Comparison of ENCODE assay signal across 7 mouse cellular contexts in the genomic region with DNA sequence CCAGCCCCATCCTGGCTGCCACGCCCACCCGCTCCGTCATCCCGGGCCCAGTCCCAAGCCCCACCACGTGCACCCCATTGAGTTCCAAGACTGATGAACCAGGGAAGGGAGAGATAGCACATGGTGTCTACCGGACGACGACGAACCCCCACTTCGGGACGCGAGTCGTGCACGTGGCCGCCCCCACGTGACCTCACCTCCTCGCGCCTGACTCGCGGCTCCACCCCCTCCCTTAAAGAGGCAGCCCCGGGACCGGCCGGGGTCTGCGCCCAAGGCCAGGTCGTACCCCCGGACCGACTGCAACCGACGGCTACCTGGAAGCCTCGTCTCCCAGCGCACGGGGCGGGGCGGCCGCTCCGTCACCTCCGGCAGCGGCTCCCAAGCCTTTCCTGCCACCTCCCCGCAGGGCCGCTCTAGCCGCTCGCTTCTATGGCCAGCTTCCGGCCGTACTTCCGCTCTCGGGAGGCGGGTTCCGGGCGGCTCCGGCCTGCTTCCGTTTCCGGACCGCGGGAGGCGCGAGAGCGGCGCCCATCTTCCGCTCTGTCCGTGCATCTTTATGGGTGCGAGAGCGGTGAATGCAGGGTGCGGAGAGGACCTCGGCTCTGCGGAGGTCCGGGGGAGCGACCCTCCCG. TPM values are rescaled to one million over a fixed set of nuclear protein-coding genes. Genes with fewer than 3 reads are reported as not detected.
DNase-seq lines count a peak whose midpoint lies in the region; ATAC-seq and TF ChIP-seq lines count a peak whose summit lies in the region.

Cops7a (minus strand) TSS at position 451 of the 632 bp plus-strand sequence.

- H3K4me1 ChIP-seq in embryonic facial prominence, embryonic 12.5 days = peaks cover 8% of the 10 kb centered on the region
- 0 out of 2 replicates have a peak, but pooled peaks cover 5% of the 10 kb centered on the region for H3K4me1 ChIP-seq in kidney, adult 2 months (ENCODE audit: control insufficient read depth, insufficient read depth, low read length)
- H3K4me1 ChIP-seq in limb, embryonic 12.5 days (replicated peaks) = peaks cover 14% of the 10 kb centered on the region
- H3K4me1 ChIP-seq in midbrain, embryonic 15.5 days = peaks cover 17% of the 10 kb centered on the region
- peaks cover 7% of the 10 kb centered on the region; the same call in 1 of the 2 replicates for H3K4me1 ChIP-seq in spleen, adult 2 months (ENCODE audit: control insufficient read depth, insufficient read depth, insufficient read length)

- peaks cover 28% of the 10 kb centered on the region for H3K36me3 ChIP-seq in embryonic facial prominence, embryonic 12.5 days
- H3K36me3 ChIP-seq in kidney, adult 2 months (ENCODE audit: control insufficient read depth, insufficient read depth, low read length) = no peaks in the 10 kb centered on the region
- H3K36me3 ChIP-seq in limb, embryonic 12.5 days = peaks cover 39% of the 10 kb centered on the region
- peaks cover 11% of the 10 kb centered on the region; the same call in 1 of the 2 replicates for H3K36me3 ChIP-seq in midbrain, embryonic 15.5 days (replicated peaks)
- 0 out of 2 replicates have a peak, but pooled peaks cover 3% of the 10 kb centered on the region for H3K36me3 ChIP-seq in spleen, adult 2 months (ENCODE audit: control insufficient read depth, insufficient read depth, low read length)

- peak; percentile 36 for TF ChIP-seq POLR2A in kidney, adult 2 months (IDR thresholded peaks at IDR 0.05; ENCODE audit: low read depth, low read length)
- peak; percentile 81 for TF ChIP-seq POLR2A in spleen, adult 2 months (IDR thresholded peaks at IDR 0.05; ENCODE audit: low read depth, low read length)

- H3K4me2 ChIP-seq in embryonic facial prominence, embryonic 12.5 days (replicated peaks) = peak within 1 kb of the TSS; percentile 94
- peak within 1 kb of the TSS; percentile 92 for H3K4me2 ChIP-seq in limb, embryonic 12.5 days
- peak within 1 kb of the TSS; percentile 92 for H3K4me2 ChIP-seq in midbrain, embryonic 15.5 days

- ATAC-seq in embryonic facial prominence, embryonic 12.5 days (ENCODE audit: insufficient number of reproducible peaks, insufficient read depth, low FRiP score, low TSS enrichment) = peak; percentile 95
- peak; percentile 92 for ATAC-seq in limb, embryonic 12.5 days (ENCODE audit: insufficient number of reproducible peaks, insufficient read depth, low FRiP score, low TSS enrichment, low read depth)
- peak; percentile 97 for ATAC-seq in midbrain, embryonic 15.5 days (replicated peaks)

- DNase-seq in adrenal gland, postnatal 25 days = peak; percentile 97
- peak; percentile 98 for DNase-seq in heart, adult 18-20 months
- peak; percentile 96 for DNase-seq in kidney, adult 2 months
- peak; percentile 90 to 98 for DNase-seq in spleen, adult 2 months (ENCODE audit: low read depth in 1 of 2, low spot score in 2 of 2)

- H3K9ac ChIP-seq in embryonic facial prominence, embryonic 12.5 days = peak within 1 kb of the TSS; percentile 93
- peak within 1 kb of the TSS; percentile 89 for H3K9ac ChIP-seq in limb, embryonic 12.5 days (replicated peaks)
- H3K9ac ChIP-seq in midbrain, embryonic 15.5 days = peak within 1 kb of the TSS; percentile 84

- H3K4me3 ChIP-seq in embryonic facial prominence, embryonic 12.5 days = peak within 1 kb of the TSS; percentile 73
- peak within 1 kb of the TSS; percentile 100 for H3K4me3 ChIP-seq in kidney, adult 2 months (ENCODE audit: insufficient read depth, low read depth, low read length)
- peak within 1 kb of the TSS; percentile 73 for H3K4me3 ChIP-seq in limb, embryonic 12.5 days (replicated peaks)
- peak within 1 kb of the TSS; percentile 65 for H3K4me3 ChIP-seq in midbrain, embryonic 15.5 days
- peak within 1 kb of the TSS; percentile 69 for H3K4me3 ChIP-seq in spleen, adult 2 months (ENCODE audit: extremely low read depth, insufficient read depth, insufficient read length)

- H3K27me3 ChIP-seq in embryonic facial prominence, embryonic 12.5 days = no peaks in the 10 kb centered on the region
- no peaks in the 10 kb centered on the region for H3K27me3 ChIP-seq in kidney, adult 2 months (replicated peaks; ENCODE audit: control insufficient read depth, insufficient read depth, low read length)
- H3K27me3 ChIP-seq in limb, embryonic 12.5 days = no peaks in the 10 kb centered on the region
- no peaks in the 10 kb centered on the region for H3K27me3 ChIP-seq in midbrain, embryonic 15.5 days (replicated peaks)
- no peaks in the 10 kb centered on the region for H3K27me3 ChIP-seq in spleen, adult 2 months (ENCODE audit: control insufficient read depth, insufficient read depth, low read length)

- WGBS in embryonic facial prominence, embryonic 12.5 days = under 1% methylated on average over 68 of the region's 68 CpGs
- under 1% methylated on average over 68 of the region's 68 CpGs for WGBS in kidney, adult 2 months
- 1% methylated on average over 67 of the region's 68 CpGs for WGBS in limb, embryonic 12.5 days
- WGBS in midbrain, embryonic 15.5 days = under 1% methylated on average over 68 of the region's 68 CpGs
- WGBS in spleen, adult 2 months = under 1% methylated on average over 68 of the region's 68 CpGs

- H3K9me3 ChIP-seq in embryonic facial prominence, embryonic 12.5 days = no peaks in the 10 kb centered on the region
- 0 out of 2 replicates have a peak, but pooled peaks cover 4% of the 10 kb centered on the region for H3K9me3 ChIP-seq in limb, embryonic 12.5 days
- no peaks in the 10 kb centered on the region for H3K9me3 ChIP-seq in midbrain, embryonic 15.5 days

- TF ChIP-seq CTCF in kidney, adult 2 months (conservative IDR thresholded peaks at IDR 0.05; ENCODE audit: insufficient read depth, insufficient read length, low read depth, low read length) = no peak
- TF ChIP-seq CTCF in spleen, adult 2 months (IDR thresholded peaks at IDR 0.05; ENCODE audit: extremely low read depth, insufficient read depth, insufficient read length, insufficient replicate concordance) = no peak

- H3K27ac ChIP-seq in embryonic facial prominence, embryonic 12.5 days = peak within 1 kb of the TSS; percentile 93
- peak within 1 kb of the TSS; percentile 95 for H3K27ac ChIP-seq in kidney, adult 2 months (ENCODE audit: insufficient read depth, low read depth, low read length)
- peak within 1 kb of the TSS; percentile 91 for H3K27ac ChIP-seq in limb, embryonic 12.5 days
- H3K27ac ChIP-seq in midbrain, embryonic 15.5 days = peak within 1 kb of the TSS; percentile 89
- H3K27ac ChIP-seq in spleen, adult 2 months (ENCODE audit: insufficient read depth, low read length) = peak within 1 kb of the TSS; percentile 92

RNA-seq across cellular contexts. Expression of gene Cops7a, which starts in this region (rescaled TPM):
- total RNA-seq in adrenal gland, postnatal 25 days (2021) = 172 and 177 TPM in 2 replicates
- 119 and 121 TPM in 2 replicates for polyA plus RNA-seq in embryonic facial prominence, embryonic 12.5 days (2016; fragmentation: Nextera tagmentation; extraction: Ambion mirVana)
- 100 to 1,000 TPM in 1 of 2 experiments, 10 to 100 TPM in 1; 94.3 to 102 TPM for total RNA-seq in heart, adult 18-20 months (2021)
- 268 and 276 TPM in 2 replicates for polyA plus RNA-seq in kidney, adult 2 months (2012; rRNA removed)
- polyA plus RNA-seq in limb, embryonic 12.5 days (2016; fragmentation: Nextera tagmentation; extraction: Ambion mirVana) = 114 and 124 TPM in 2 replicates
- polyA plus RNA-seq in midbrain, embryonic 15.5 days (2015; fragmentation: Nextera tagmentation; extraction: Ambion mirVana) = 94.5 and 95.5 TPM in 2 replicates
- 106 and 116 TPM in 2 replicates for polyA plus RNA-seq in spleen, adult 2 months (2012; rRNA removed)

Comparison
In these comparisons a context has a peak if more than half of its experiments do, and no peak if none do; other contexts are left out.
1. Peak in every context shown above with its lines: DNase-seq, ATAC-seq, H3K4me3 ChIP-seq and H3K27ac ChIP-seq.